Mouse (Mus musculus) olfactory bulb, adult 2 months (tissue): ENCODE measurements around the gene Dlk1. TPM values are rescaled to one million over a fixed set of nuclear protein-coding genes. Genes with fewer than 3 reads are reported as not detected.

Source experiments
- H3K27ac ChIP-seq: fragments of 200-500 bp; 2 replicates; pipeline ENCODE4 v1.5.1; 2012; ENCODE audit warnings: low read depth, low read length; ENCODE audit not compliant: insufficient read depth
- H3K4me1 ChIP-seq: fragments of 200-500 bp; 2 replicates; pipeline ENCODE4 v1.6.1; 2012; ENCODE audit warnings: low read length; ENCODE audit not compliant: control insufficient read depth, insufficient read depth
- H3K4me3 ChIP-seq: fragments of 200-500 bp; 2 replicates; pipeline ENCODE4 v1.5.1; 2012; ENCODE audit warnings: mild to moderate bottlenecking, low read depth, low read length, moderate library complexity; ENCODE audit not compliant: insufficient read depth
- CTCF ChIP-seq: fragments of 200-500 bp; IDR thresholded peaks from 2 replicates; pipeline ENCODE4 v1.5.1; 2012; ENCODE audit warnings: low read depth, mild to moderate bottlenecking, low read length, moderate library complexity; ENCODE audit not compliant: insufficient read depth
- POLR2A ChIP-seq: fragments of 200-500 bp; IDR thresholded peaks from 2 replicates; pipeline ENCODE4 v1.6.1; 2012; ENCODE audit warnings: mild to moderate bottlenecking, low read depth, low read length, moderate library complexity; ENCODE audit not compliant: insufficient read depth
- WGBS: fragments of 180-500 bp; shearing (Covaris S2); methylation state at CpG from one replicate; pipeline ENCODE4 v1.1.7; 2018; 5-methylcytosine and 5-hydroxymethylcytosine counted together
- polyA plus RNA-seq: library from polyadenylated mRNA; stranded (reverse); fragments of >200 nt; gene quantifications from 2 replicates; pipeline ENCODE4 v1.2.4, GENCODE M21; 2012; ENCODE audit warnings: low replicate concordance; ENCODE audit not compliant: missing spikeins, insufficient read depth, insufficient read length

Gene Dlk1
- polyA plus RNA-seq, 1 experiment: not detected

DNA sequence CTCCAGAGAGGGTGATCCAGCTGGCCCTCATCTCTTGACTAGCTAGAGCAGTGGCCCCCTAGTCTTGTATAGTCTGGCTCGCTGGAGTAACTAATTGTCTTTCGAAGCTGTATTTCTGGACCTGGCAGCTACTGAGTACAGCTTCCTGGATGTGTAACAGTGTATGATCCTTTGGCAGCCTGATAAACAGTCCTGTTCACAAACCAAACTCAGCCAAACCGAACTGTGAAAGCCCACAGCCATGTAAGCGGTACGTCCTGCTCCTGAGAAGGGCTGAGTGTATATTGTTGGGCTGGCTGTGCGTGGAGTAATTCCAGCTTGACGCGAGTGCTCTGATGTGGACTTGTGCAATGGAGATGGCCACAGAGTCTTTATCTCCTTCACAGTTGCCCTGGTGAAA, 57.6 kb downstream of the Dlk1 start:
- no peak for TF ChIP-seq CTCF
- TF ChIP-seq POLR2A: no peak
- H3K4me1 ChIP-seq: no peaks in the 10 kb centered on the region
- no peak overlapping the region for H3K4me3 ChIP-seq
- WGBS: 79% methylated on average over 8 of the region's 8 CpGs
- H3K27ac ChIP-seq: no peak overlapping the region

DNA sequence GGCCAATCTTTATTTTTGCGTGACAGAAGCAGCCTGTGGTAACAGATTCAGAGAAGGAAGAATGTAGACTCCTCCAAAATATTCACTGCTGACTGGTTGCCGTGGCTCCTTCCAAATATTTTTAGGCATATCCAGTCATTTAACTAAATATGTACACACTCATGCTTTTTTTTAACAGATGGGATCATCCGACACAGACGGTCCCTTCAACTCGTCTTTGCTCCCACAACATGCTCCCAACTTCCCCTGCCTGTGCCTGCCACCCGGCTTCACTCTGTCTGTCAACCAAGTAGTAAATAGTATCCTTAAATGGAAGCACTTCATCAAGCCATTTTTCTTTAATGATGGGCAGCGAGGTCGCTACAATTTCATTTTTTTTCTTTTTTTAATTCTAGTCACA, 58.8 kb downstream of the Dlk1 start:
- 93% methylated on average over 8 of the region's 8 CpGs for WGBS
- no peaks in the 10 kb centered on the region for H3K4me1 ChIP-seq
- no peak overlapping the region for H3K27ac ChIP-seq
- no peak overlapping the region for H3K4me3 ChIP-seq
- TF ChIP-seq CTCF (no peak), POLR2A (no peak)

DNA sequence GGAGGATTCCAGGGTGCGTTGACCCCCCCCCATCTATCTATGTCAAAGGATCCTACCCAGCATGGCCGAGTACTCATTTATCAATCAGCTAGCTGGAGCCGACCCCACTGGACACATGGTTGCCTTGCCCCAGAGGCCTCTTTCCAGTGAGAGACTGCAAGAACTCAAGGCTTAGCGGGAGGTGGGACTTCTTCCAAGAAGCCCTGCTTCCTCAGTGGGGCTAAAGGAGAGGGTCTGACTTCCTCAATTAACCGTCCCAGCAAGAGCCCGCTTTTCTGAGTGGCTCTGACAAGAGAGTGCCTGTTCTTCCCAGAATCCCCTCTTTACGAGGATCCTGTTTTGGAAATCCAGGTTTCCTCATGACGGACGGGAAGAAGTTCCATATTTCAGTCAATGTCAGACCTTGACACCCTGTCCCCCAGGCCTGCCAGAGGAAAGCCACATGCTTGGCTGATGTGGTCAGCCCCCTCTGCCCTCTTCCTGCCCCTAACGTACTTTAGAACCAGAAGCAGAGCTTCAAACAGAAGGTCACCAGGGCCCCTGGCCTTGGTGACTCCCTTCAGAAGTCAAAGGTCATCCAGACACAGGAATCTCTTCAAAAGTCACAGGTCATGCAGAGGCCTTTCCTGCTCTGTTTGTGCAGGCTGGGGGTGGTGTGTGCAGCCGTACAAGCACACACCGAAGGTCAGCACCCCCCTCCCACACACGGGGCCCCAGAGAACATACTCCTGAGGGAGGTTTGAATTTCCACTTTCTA, 59.7 kb downstream of the Dlk1 start:
- WGBS: 74% methylated on average over 13 of the region's 13 CpGs
- Histone ChIP-seq H3K4me3 (no peak overlapping the region), H3K27ac (no peak overlapping the region), H3K4me1 (no peaks in the 10 kb centered on the region; the same call in 1 of the 2 replicates)
- TF ChIP-seq CTCF: no peak
- no peak for TF ChIP-seq POLR2A

Other genes with a start within 250 kb of the Dlk1 start
- gene Rtl1, start 147.5 kb downstream of the Dlk1 start, polyA plus RNA-seq: not detected in 2 replicates